Mouse (Mus musculus) intestine, embryonic 16.5 days (tissue): ENCODE results near the gene Apom. TPM values are rescaled to one million over a fixed set of nuclear protein-coding genes. Genes with fewer than 3 reads are reported as not detected.
"Not testable (repeated sequence)": the region's sequence is repeated elsewhere in the genome, so short reads cannot be mapped to it uniquely, and the experiment has no call there.

Experiments used
- ATAC-seq: fragments of 200-750 bp; cut with Nextera tagmentation; 2 replicates; pipeline ENCODE4 v1.8.0; 2017; ENCODE audit warnings: moderate TSS enrichment, moderate library complexity
- H3K27ac ChIP-seq: fragments of 300-500 bp; sonication (generic); 2 replicates; pipeline ENCODE4 v1.5.1; 2014; ENCODE audit warnings: mild to moderate bottlenecking, low read length
- H3K27me3 ChIP-seq: fragments of 300-500 bp; sonication (generic); replicated peaks from 2 replicates; pipeline ENCODE4 v1.6.1; 2014; ENCODE audit warnings: low read length, control low read depth, mixed read lengths; ENCODE audit not compliant: control insufficient read depth, insufficient read depth
- H3K36me3 ChIP-seq: fragments of 300-500 bp; sonication (generic); 2 replicates; pipeline ENCODE4 v1.6.1; 2014; ENCODE audit warnings: low read length, control low read depth; ENCODE audit not compliant: control insufficient read depth, insufficient read depth
- H3K4me1 ChIP-seq: fragments of 300-500 bp; sonication (generic); 2 replicates; pipeline ENCODE4 v1.6.1; 2014; ENCODE audit warnings: low read length, control low read depth, mixed read lengths; ENCODE audit not compliant: control insufficient read depth, insufficient read depth
- H3K4me2 ChIP-seq: fragments of 300-500 bp; sonication (generic); 2 replicates; pipeline ENCODE4 v1.6.1; 2014; ENCODE audit warnings: low read depth, low read length, control low read depth
- H3K4me3 ChIP-seq: fragments of 300-500 bp; sonication (generic); 2 replicates; pipeline ENCODE4 v1.5.1; 2014; ENCODE audit warnings: mild to moderate bottlenecking, low read length
- H3K9ac ChIP-seq: fragments of 300-500 bp; sonication (generic); 2 replicates; pipeline ENCODE4 v1.6.1; 2014; ENCODE audit warnings: low read depth, low read length
- H3K9me3 ChIP-seq: fragments of 300-500 bp; sonication (generic); 2 replicates; pipeline ENCODE4 v1.6.1; 2016; ENCODE audit warnings: low read length, control low read depth; ENCODE audit not compliant: control insufficient read depth
- WGBS: fragments of 180-500 bp; shearing (Covaris S2); extraction: QIAGEN DNeasy Blood & Tissue Kit; methylation state at CpG from one replicate; pipeline ENCODE4 v1.1.7; 2014; 5-methylcytosine and 5-hydroxymethylcytosine counted together
- polyA plus RNA-seq: library from polyadenylated mRNA; unstranded; fragments of >200 nt; fragmentation: Nextera tagmentation; extraction: Ambion mirVana; gene quantifications from 2 replicates; pipeline ENCODE4 v1.2.1, GENCODE M21; 2015

The Apom gene
- polyA plus RNA-seq, 1 experiment from 2014 or later = 20.2 TPM

DNA sequence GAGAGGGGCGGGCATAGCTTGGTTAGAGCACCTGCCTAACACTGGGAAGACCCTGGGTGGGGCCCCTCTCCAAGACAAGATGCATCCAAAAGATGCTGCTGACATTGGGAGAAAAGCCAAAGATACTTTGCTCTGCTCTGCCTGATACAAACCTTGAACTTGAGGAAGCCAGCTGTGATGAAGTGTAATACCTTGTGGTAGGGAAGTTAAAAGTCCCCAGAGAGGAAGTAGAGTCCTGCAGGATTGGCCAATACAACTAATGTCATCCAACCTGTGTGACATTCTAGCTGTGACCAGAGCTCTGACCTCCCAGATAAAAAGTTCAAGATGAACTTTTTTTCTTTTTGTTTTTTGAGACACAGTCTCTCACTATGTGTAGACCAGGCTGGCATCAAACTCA lies 6.8 kb downstream of the Apom start:
- Histone ChIP-seq H3K36me3 (peaks cover 5% of the 10 kb centered on the region), H3K9me3 (no peaks in the 10 kb centered on the region), H3K27me3 (no peaks in the 10 kb centered on the region), H3K4me1 (peaks cover 31% of the 10 kb centered on the region), H3K4me2 (peak overlapping the region; percentile 90; the same call in 1 of the 2 replicates), H3K27ac (peak overlapping the region; percentile 94), H3K4me3 (peak overlapping the region; percentile 77; the same call in 1 of the 2 replicates), H3K9ac (peak overlapping the region; percentile 91)
- 87% methylated on average over 1 of the region's 1 CpGs for WGBS
- ATAC-seq = no peak

DNA sequence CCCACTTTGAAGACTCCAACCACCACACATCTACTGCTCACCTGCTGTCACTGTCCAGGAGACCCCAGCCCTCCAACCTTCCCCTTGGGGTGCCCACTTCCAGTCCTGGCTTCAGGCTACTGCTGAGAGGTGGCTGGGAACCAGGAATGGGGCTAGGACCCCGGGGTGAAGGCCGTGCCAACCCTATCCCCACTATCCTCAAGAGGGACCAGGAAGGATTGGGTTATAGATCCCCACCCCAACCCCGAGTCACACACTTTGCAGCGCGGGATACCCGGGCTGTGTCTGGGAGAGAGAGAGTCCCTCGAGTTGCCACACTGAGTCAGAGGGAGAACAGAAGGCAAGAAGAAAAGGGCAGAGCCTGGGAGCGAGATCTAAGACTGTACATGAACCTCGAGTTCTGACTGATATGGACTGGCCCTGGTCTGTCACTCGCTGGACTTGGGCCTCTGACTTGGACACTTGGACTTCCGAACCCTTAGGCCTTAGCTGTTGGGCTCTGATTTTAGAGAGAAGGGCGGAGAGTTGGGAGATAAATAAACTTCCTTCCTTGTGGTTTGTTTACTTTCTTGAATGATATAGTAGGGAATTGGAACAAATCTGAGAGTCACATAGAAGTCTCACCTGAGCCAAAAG lies 7.5 kb downstream of the Apom start:
- not testable (repeated sequence) for H3K4me3 ChIP-seq, H3K9me3 ChIP-seq, H3K9ac ChIP-seq, H3K27me3 ChIP-seq, H3K4me2 ChIP-seq, H3K36me3 ChIP-seq, ATAC-seq
- WGBS = 83% methylated on average over 12 of the region's 12 CpGs
- Histone ChIP-seq H3K27ac (peak overlapping the region; percentile 94), H3K4me1 (peaks cover 37% of the 10 kb centered on the region)

DNA sequence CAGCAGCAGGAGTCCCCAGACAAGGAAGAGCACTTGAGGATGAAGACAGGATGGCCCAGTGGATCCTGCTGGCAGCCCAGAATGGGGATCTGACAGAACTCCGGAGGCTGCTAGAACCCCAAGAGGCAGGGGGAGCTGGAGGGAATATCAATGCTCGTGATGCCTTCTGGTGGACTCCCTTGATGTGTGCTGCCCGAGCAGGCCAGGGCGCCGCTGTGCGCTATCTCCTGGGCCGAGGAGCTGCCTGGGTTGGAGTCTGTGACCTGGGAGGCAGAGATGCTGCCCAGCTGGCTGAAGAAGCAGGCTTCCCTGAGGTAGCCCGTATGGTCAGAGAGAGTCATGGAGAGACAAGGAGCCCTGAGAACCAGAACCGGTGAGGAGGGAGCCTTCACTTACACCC lies 8.6 kb downstream of the Apom start:
- not testable (repeated sequence) for H3K9ac ChIP-seq, H3K27me3 ChIP-seq, H3K4me3 ChIP-seq, H3K36me3 ChIP-seq, ATAC-seq, H3K4me2 ChIP-seq, H3K27ac ChIP-seq, H3K9me3 ChIP-seq
- H3K4me1 ChIP-seq = peaks cover 34% of the 10 kb centered on the region
- WGBS = 91% methylated on average over 9 of the region's 9 CpGs

DNA sequence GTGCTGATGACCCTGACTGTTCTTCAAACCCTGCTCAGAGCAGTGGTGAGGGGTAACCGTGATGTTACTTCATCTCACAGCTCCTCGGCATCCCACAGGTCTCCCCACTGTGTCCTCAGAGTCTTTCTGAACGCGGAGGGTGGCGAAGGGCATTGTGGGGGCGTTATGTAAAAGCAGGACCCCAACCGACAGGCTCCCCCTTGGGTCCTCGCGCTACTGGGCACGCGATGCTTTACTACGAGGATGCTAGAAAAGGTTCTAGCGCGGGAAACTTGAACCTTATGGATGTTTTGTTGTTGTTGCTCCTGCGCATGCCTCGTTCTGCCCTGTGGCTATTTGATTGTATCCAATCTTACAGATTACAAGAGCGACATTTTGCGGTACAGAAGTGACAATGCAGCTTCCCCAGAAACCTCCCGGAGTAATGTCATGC lies 10.0 kb downstream of the Apom start, which contains the start of gene Csnk2b:
Gene Csnk2b, minus strand, starts transcription at position 183 of the 433 bp plus-strand sequence.
- Histone ChIP-seq H3K4me2 (peak within 1 kb of the TSS; percentile 90), H3K4me1 (peaks cover 23% of the 10 kb centered on the region), H3K36me3 (no peaks in the 10 kb centered on the region), H3K9ac (peak within 1 kb of the TSS; percentile 83), H3K27ac (peak within 1 kb of the TSS; percentile 90), H3K9me3 (no peaks in the 10 kb centered on the region), H3K4me3 (peak within 1 kb of the TSS; percentile 76), H3K27me3 (no peaks in the 10 kb centered on the region)
- ATAC-seq = no peak
- WGBS = under 1% methylated on average over 19 of the region's 19 CpGs

DNA sequence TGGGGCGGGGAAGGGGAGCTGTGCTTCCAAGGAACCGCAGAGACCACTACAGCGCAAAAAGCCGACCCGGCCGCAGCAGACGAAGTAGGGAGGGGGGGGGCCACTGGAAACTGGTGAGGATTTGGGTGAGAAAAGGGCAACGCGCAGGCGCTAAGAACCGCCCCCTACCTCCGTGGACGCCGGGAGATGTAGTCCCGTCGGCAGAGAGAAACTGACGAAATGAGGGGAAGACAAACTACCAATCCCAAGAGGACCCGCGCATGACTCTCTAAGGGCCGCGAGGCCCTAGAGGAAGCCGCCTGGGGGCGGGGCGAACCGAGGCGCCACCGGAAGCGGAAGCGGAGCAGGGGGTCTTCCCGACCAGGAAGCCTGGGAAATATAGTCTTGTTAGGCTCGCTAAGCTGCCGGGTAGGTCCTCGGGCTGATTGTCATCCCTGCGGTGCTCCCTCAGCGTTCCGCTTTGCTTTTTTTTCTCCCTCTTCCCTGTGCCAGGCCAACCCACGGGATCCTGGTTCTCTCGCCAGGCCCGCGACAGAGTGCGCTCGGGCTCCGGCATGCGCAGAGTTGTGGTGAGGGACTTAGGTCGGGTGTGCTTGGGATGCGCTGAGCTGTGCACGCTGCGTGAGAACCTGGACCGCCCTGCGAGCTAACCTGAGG lies 10.6 kb downstream of the Apom start, which contains the start of gene Gpank1:
Gene Gpank1, plus strand, starts transcription at position 313 of the 657 bp plus-strand sequence.
- peak within 1 kb of the TSS; percentile 90 for H3K4me2 ChIP-seq
- under 1% methylated on average over 50 of the region's 50 CpGs for WGBS
- peak; percentile 94 for ATAC-seq
- peak within 1 kb of the TSS; percentile 83 for H3K9ac ChIP-seq
- peak within 1 kb of the TSS; percentile 76 for H3K4me3 ChIP-seq
- peak within 1 kb of the TSS; percentile 90 for H3K27ac ChIP-seq
- H3K27me3 ChIP-seq = no peaks in the 10 kb centered on the region
- no peaks in the 10 kb centered on the region for H3K36me3 ChIP-seq
- H3K4me1 ChIP-seq = peaks cover 20% of the 10 kb centered on the region
- H3K9me3 ChIP-seq = no peaks in the 10 kb centered on the region

DNA sequence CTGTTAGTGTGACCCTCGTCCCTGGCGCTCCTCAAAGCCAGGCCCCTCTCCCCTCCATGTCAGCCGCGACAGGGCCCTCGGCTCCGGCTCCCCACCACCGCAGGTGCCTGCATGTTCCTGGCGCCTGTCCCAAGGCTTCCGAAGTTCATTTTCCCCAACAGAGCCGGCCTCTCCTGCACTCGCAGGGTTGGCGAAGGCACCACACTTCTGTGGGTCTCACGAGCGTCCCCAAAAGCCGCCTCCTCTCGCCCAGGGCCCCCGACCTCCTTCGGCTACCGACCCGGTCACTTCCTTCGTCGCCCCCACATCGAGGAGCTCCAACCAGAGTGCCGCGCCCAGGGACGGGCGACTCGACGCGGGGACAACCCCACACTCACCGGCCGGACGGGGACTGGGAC lies 11.1 kb downstream of the Apom start:
- Histone ChIP-seq H3K27ac (peak overlapping the region; percentile 44), H3K27me3 (no peaks in the 10 kb centered on the region), H3K4me1 (peaks cover 20% of the 10 kb centered on the region), H3K4me3 (peak overlapping the region; percentile 76), H3K4me2 (peak overlapping the region; percentile 63), H3K9ac (peak overlapping the region; percentile 83), H3K9me3 (no peaks in the 10 kb centered on the region), H3K36me3 (no peaks in the 10 kb centered on the region)
- WGBS = under 1% methylated on average over 33 of the region's 33 CpGs
- ATAC-seq = peak; percentile 6; the same call in 1 of the 2 replicates

DNA sequence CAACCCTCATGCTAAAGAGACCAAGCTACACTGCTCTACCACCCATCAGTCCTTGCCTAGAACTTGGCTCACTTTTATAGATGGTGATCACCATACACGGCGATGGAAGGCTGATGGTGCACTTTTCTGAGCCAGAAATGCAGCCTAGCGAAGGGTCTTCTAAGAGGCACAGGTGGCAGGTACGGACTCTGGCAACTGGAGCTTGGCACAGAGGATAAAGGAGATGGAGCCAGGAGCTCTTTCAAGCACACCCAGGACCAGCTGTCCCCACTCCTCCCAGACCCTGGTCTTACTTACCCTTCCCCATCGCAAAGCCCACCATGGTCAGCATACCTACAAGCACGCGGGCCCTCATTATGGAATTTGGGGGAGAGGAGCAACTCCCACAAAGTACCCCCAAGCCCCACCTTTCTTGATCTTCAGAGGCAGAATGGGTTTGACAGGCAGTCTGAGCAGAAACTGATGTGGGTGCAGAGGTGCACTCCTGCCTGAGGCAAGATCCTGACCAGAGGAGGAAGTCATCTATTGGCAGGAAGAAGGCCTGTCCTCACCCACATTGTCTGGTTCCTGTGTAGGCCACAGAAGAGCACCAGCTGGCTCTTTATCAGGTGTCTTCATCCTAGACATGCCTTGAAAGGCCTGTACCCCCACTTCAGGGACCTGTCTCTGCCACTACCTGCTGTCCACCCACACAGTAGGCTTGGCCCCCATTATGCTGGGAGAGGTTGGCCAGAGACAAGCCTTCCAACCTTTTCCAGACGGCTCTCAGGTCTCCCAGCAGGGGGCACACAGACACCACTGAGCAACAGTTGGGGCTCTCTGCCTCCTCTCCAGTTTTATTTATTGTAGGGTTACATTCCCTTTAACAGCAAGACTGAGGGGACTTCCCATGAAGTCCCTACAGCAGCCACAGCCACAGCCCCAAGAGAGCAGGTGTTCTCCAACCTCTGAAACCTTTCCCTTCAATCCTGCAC lies 16.5 kb downstream of the Apom start, which contains the start of gene Ly6g5b:
Gene Ly6g5b, minus strand, starts transcription at position 383 of the 974 bp plus-strand sequence.
- Histone ChIP-seq H3K4me3 (no peak within 1 kb of the TSS), H3K9ac (no peak within 1 kb of the TSS), H3K4me2 (no peak within 1 kb of the TSS), H3K27me3 (no peaks in the 10 kb centered on the region), H3K4me1 (peaks cover 9% of the 10 kb centered on the region), H3K9me3 (no peaks in the 10 kb centered on the region), H3K27ac (no peak within 1 kb of the TSS), H3K36me3 (peaks cover 6% of the 10 kb centered on the region; the same call in 1 of the 2 replicates)
- WGBS = 86% methylated on average over 8 of the region's 8 CpGs
- no peak for ATAC-seq

DNA sequence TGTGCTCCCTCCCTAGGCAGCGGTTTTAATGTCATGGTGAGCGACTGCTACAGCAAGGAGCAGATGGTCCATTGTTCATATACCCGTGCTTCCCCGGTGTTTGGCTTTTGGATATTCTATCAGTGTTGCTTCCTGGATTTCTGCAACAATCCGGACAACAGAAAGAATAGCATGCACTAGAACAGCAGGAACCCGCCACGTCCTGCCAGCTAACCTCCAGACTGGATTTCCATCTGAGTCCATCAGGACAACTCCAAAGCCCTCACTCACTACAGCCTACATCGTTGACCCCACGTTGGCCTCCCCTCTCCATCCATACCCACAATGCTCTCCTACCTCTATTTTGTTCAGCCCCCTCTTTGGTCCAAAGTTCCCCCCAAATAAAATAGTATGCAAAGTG lies 20.1 kb downstream of the Apom start:
- Histone ChIP-seq H3K36me3 (peaks cover 6% of the 10 kb centered on the region; the same call in 1 of the 2 replicates), H3K27ac (no peak overlapping the region), H3K9ac (no peak overlapping the region), H3K4me2 (no peak overlapping the region), H3K27me3 (no peaks in the 10 kb centered on the region), H3K4me3 (no peak overlapping the region), H3K9me3 (no peaks in the 10 kb centered on the region), H3K4me1 (no peaks in the 10 kb centered on the region)
- ATAC-seq = no peak
- 73% methylated on average over 9 of the region's 9 CpGs for WGBS

DNA sequence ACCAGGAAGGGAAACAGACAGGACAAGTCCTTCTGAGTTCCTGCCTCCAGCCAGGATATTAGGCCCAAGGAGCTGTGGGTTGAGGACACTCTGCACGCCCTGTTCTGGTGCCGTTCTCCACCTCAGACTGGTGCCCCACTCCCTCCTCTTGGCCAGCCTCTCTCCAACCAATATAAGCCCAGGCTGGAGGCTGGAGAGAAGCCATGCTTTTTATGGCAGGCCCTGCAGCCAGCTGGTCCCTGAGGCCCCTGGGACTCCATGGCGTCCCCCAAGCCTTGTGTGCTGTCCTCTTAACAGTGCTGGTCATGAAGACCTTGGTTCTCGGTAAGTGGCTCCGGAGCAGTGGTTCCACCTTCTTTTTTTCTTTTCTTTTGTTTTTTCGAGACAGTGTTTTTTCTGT lies 23.8 kb downstream of the Apom start, which contains the start of gene Ly6g5c:
Gene Ly6g5c, plus strand, starts transcription at position 183 of the 400 bp plus-strand sequence.
- H3K27ac ChIP-seq = no peak within 1 kb of the TSS
- no peak within 1 kb of the TSS for H3K4me2 ChIP-seq
- H3K9ac ChIP-seq = no peak within 1 kb of the TSS
- H3K36me3 ChIP-seq = 0 out of 2 replicates have a peak, but pooled peaks cover 2% of the 10 kb centered on the region
- ATAC-seq = no peak
- peaks cover 4% of the 10 kb centered on the region for H3K4me1 ChIP-seq
- no peak within 1 kb of the TSS for H3K4me3 ChIP-seq
- no peaks in the 10 kb centered on the region for H3K27me3 ChIP-seq
- H3K9me3 ChIP-seq = no peaks in the 10 kb centered on the region
- WGBS = 82% methylated on average over 6 of the region's 6 CpGs
